Mouse (Mus musculus) lung, adult 18-20 months (tissue): ENCODE data around the gene Nrg4.

ENCODE experiments used
- DNase-seq, 2 experiments: peaks; one replicate each; pipeline ENCODE4 v3.0.0; 2022; ENCODE audit warnings: mixed read lengths in 2 of 2

Gene Nrg4

DNA sequence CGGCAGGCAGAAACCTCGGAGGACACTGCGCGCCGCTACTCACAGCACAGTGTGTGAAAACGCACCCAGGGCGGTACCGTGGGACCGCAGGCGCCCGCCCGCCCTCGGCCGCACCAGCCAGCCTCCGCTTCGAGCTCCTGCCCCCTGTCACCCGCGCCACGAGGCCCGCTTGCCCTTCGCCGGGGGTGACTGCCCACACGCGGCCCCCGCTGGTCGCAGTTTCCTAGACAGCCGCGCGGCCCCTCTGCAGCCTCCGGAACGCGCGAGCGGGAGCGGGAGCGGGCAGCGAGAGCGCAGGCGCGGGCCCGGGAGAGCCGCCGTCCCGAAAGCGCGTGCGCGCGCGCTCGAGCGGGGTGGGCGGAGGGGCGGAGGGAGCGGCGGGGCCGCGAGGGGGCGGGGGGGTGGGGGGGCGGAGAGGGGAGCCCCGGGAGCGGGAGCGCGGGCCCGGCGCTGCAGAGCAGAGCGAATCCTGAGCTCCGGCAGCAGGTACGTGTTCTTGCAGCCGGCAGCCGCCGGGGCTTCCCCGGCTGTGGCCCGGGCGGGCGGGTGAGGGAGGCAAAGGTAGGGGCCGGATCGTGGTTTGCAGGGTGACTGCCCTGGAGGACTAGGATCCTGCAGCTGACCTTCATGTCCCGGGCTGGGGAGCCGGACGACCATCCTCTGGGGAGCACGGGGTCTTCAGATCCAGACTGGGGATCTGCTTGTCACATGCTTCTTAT, at the start of gene Nrg4, which contains the start of gene Tmem266:
Gene Nrg4 (minus strand): TSS at position 330 of the 719 bp plus-strand sequence.
Gene Tmem266 (plus strand): TSS at position 399 of the 719 bp plus-strand sequence.
- peak; percentile 61 to 66 for DNase-seq

DNA sequence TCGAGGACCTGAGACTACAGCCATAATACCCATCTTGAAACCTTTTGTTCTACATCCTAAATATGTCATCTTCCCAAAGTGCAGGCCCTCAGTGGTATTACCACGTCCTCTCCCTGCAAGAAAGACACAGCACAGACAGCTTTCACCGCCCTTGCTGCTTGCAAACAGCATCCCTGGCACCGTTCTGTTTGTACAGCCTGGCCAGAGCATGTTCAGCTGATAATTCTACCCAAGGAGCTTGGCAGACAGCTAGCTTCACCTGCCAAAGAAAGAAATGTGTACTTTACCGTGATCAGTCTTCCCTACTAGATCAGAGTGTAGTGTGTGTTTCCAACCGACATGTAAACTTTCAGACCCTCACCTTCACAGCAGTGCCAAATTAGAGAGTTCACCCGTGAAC, 45.3 kb upstream of the Nrg4 start:
- DNase-seq: no peak

GRCm38 (mm10) chr9:55368011-55368410, 41.4 kb upstream of the Nrg4 start:
- no peak for DNase-seq

DNA sequence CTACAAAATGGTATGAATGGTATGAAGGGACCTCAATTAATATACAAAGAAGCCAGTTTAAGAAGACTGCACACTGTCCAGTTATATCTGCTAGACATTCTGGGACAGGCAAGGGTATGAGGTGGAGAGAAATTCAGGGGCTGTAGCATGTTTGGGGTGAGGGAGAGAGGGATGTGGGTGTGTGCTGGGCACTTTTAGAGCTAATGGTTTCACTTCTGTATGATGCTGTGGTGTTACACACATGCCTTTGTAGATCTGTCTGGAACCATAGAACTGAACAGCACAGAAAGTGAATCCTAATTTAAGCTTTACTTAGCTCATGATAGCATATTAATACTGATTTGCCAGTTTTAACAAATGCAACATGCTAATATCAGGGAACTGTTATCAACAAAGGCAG, 37.1 kb upstream of the Nrg4 start:
- no peak for DNase-seq

GRCm38 (mm10) chr9:55361969-55362368, 35.3 kb upstream of the Nrg4 start:
- DNase-seq: peak; percentile 7 to 29

DNA sequence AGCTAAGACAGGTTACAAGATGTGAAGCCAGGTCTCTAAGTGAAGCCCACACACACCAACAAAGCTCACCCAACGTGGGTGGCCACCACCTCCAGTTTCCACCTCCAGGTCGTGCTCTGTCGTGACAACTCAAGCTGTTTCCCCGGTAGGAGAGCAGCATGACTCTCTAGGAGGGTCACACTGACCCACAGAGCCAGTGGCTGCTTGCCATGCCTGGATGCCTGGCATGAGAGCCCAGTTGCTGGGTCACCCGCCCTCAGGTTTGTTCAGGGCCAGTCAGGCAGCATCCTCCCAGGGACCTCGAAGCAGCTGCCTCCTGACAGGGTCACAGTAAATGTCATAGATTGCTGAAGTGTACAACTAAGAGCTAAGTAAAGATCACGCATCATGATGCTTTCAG, 34.2 kb upstream of the Nrg4 start:
- no peak for DNase-seq

GRCm38 (mm10) chr9:55360372-55360771, 33.7 kb upstream of the Nrg4 start:
- no peak for DNase-seq

- no peak for DNase-seq
Observed at GRCm38 (mm10) chr9:55357164-55357563, 30.5 kb upstream of the Nrg4 start.

GRCm38 (mm10) chr9:55355270-55355834, 28.7 kb upstream of the Nrg4 start:
- DNase-seq: no peak

DNA sequence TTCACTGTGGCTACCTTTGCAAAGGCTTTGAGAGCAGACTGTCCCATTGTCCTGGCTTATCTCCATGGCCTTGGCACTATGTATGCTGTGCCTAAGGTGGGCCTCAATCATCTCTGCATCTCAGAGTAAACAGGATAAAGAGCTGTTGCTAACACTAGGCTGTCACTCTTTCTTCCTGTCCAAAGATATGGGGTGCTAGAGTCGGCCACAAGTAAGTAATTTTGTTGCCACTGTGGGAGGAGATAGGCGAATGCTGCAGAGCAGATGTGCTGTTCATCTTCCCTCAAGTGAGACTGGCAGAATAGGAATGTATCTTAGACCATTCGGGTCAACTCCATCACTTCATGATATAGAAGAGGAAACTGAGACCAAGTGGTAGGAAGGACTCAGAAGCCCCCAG, 28.0 kb upstream of the Nrg4 start:
- no peak for DNase-seq

DNA sequence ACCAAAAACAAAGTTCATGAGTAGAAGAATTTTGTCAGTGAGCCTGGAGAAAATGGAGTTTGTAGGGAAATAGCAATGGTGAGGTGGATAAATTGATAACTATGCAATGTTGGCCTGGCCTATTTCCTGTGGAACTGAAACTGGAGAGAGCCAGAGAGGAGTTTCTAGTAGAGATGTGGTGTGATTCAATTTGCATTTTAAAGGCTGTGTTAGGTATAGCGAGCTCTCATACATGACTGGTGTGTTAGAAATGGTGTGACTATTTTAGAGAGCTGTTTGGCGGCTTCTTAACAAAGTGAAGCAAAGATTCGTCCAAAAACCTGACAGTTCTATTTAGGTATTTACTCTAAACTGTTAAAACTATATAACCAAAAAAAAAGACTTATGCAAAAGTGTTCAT, 22.0 kb upstream of the Nrg4 start:
- no peak for DNase-seq

DNA sequence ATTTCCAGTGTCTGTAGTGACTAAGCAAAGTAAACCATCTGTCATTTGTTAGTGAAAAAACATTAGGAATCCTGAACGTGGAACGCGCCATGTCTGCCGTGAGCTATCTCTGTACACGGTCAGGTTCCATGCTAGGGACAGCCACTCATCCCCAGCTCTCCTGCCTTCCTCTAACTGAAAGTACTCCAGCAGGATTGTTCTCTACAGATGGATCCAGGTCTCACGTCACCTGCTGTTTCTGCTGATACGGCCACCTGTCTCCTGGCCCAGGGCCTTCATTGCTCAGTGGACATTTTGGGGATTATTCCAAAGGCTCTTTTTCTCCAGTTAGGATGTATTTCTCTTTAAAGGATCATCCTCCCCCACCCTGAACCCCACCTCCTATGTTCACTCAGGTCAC, 18.7 kb upstream of the Nrg4 start:
- DNase-seq: no peak

DNA sequence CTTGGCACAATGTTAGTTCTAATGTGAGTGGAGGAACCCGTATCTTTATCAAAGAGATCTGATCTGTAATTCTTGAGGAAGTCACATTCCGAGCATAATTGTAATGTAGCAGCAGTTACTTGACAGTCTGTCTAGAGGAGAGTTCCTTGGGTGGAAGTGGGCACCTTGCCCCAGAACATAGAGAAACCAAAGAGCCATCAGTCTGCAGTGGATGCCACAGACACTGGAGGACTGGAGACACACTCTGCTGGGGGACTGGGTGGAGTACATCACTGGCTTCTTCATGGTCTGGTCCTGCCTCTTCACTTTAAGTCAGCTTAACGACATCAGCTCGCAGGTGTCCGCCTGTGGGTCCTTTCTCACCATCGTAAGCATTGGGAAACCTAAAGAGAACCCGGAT, 17.5 kb upstream of the Nrg4 start:
- DNase-seq: no peak

DNA sequence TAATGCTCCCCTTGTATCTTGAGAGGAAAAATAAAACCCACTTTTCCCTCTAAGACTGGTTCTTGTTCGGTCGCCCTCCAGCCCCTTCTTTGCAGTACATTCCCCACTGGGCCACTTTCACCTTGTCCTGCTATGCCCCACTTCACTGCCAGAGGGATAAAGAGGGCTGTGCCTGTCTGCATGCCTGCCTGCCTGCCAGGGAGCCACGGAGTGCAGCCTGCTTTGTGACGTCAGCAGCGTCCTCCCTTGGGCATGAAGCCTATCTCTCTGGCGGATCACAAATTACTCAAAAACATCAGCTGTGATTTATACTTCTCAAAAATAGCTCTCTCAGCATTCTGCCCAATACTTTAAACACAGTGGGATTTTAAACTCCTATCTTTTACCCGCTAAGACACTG, 6.3 kb upstream of the Nrg4 start:
- DNase-seq: peak in 1 of 2 experiments; percentile 24

DNA sequence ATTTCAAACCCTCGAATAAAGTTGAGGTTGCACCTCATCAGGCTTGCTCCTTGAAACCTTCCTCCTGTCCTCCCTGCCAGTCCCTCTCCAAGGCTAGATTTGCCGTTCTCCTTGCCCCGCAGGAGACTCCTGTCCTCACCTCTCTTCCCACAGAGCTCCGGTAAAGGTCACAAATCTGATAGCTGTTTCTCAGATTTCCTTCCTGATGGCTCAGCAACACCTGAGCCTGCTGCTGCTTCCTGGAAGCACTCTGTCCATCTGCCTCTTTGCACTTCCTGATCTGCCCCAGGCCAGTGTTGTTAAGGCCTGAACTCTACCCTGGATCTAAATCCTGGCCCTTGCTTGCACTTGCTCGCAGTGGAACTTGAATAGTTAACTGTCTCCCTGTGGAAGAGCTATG, 5.8 kb upstream of the Nrg4 start:
- DNase-seq: no peak

GRCm38 (mm10) chr9:55329401-55329800, 2.8 kb upstream of the Nrg4 start:
- no peak for DNase-seq

- DNase-seq: no peak
Observed at GRCm38 (mm10) chr9:55328151-55328918, 1.7 kb upstream of the Nrg4 start.

DNA sequence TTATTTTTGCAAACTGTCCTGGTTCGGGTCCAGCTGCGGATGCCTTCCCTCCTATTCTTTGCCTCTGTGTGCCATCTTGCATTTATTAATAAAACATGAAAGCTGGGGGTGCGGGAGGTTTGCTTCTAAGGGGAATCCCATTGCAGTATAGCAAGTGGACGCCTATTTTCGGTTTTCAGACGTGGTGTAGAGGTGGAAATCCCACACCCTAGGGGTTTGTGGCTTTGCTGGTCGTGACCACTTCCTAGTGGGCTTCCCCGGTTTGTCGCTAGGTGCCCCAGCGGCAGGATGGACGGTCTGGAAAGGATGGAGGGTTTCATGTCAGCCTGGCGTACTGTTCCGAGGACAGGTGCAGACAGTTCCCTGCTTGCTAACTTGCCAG, 581 bp upstream of the Nrg4 start:
- no peak for DNase-seq

- no peak for DNase-seq
Observed at GRCm38 (mm10) chr9:55325564-55326514, 805 bp downstream of the Nrg4 start.

DNA sequence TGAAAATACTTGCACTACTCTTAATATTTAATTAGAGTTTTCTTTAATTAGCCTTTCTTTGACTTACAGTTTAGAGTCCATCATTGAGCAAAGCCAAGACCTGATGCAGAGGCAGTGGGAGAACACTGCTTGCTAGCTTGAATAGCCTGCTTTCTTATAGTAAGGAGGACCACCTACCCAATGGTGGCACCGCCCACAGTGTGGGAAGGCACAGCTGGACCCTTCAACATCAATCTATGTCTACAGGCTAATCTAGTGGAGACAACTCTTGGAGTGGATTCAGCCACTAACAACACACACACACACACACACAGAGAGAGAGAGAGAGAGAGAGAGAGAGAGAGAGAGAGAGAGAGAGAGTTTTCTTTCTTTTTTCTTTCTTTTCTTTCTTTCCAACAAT, 1.6 kb downstream of the Nrg4 start:
- no peak for DNase-seq

- no peak for DNase-seq
Observed at GRCm38 (mm10) chr9:55324516-55324915, 2.1 kb downstream of the Nrg4 start.

DNA sequence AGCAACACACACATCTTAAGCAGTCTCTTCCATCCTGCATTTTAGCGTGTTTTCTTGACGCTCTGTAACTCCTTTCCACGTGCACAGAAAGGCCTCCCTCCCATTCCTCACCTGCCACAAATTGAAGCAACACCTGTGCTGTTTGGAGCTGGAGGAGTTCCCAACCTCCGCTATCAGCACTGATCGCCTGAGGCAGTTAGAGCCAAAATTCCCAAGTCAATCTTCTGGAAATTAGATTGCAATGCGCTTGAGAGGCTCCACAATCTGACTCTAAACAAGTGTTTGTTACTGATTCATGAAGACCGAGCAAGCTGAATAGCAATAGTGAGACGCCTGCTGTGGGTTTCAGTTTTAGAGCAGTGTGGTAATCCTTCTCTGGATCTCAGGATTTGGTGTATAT, 2.6 kb downstream of the Nrg4 start:
- DNase-seq: no peak

DNA sequence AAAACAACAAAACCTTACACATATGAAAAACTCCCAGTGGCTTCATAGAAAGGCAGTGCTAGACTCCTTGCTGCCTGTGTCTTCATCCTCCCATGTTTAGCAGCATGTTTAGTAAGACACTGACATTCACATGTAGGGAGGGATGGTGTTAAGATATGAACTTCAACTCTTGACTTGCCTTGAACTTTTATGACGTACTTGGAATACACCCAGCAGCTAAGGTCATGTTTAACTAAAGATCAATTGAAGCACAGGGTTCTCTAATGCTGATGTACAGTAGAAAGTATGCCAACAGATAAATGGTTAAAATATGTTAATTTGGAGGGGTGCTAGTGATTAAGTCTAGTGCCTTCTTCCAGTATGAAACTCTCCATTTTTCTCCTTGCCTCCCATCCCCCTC, 4.0 kb downstream of the Nrg4 start:
- DNase-seq: no peak
